Mouse (Mus musculus) megakaryocyte, adult 5-6 weeks (primary cell): ENCODE measurements around the gene Iqcn. TPM values are rescaled to one million over a fixed set of nuclear protein-coding genes. Genes with fewer than 3 reads are reported as not detected.
A peak's percentile ranks its signal among the peaks of the same experiment; 100 is the strongest.

Source experiments
- ATAC-seq: 2 replicates; pipeline ENCODE4 v1.8.0; 2016; ENCODE audit warnings: mild to moderate bottlenecking, inconsistent platforms; ENCODE audit not compliant: poor library complexity, severe bottlenecking
- total RNA-seq, 2 experiments: library from RNA; stranded (forward) in 1 of 2; stranded (reverse) in 1 of 2; fragments of 153-499, 151-499 nt in 1 of 2; fragments of 221-1000, 200-1000 nt in 1 of 2; gene quantifications; 2 replicates each; pipeline versions ENCODE4 v1.2.3 to v1.2.4; 2015 to 2017

The Iqcn gene
- total RNA-seq, 2 experiments from 2014 or later, result 0.04 to 0.27 TPM

DNA sequence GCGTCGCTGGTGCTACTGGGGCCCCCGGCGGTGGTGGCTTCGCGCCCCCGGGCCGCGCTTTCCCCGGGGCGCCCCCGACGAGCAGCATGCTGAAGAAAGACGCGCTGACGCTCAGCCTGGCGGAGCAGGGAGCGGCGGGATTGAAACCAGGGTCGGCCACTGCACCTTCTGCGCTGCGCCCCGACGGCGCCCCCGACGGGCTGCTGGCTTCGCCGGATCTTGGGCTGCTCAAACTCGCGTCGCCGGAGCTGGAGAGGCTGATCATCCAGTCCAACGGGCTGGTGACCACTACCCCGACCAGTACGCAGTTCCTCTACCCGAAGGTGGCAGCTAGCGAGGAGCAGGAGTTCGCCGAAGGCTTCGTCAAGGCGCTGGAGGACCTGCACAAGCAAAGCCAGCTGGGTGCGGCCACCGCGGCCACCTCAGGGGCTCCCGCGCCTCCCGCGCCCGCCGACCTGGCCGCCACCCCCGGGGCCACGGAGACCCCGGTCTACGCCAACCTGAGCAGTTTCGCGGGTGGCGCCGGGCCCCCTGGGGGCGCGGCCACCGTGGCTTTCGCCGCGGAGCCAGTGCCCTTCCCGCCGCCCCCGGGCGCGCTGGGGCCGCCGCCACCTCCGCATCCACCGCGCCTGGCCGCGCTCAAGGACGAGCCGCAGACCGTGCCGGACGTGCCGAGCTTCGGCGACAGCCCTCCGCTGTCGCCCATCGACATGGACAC lies 4.0 kb upstream of the Iqcn start:
- no peak for ATAC-seq

- ATAC-seq, result no peak
Observed at GRCm38 (mm10) chr8:70699834-70700554, 3.3 kb upstream of the Iqcn start.

DNA sequence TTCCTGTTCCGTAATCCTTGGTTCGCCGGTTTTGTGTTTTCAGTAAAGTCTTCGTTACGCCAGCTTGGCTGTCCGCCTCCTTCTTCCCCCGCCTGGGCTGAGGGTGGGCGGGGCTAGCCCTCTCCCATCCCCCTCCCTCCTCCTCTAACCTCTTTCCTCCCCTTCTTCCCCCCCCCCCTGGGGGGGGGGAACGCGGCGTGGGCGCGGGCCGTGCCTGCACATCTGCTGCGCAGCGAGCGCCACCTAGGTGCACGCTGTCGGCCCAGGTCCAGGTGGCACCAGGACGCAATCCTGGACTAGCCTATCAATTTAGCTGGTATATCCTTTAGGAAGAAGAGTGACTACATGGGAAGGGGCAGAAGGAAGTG lies 2.7 kb upstream of the Iqcn start:
- ATAC-seq, result peak; percentile 41

DNA sequence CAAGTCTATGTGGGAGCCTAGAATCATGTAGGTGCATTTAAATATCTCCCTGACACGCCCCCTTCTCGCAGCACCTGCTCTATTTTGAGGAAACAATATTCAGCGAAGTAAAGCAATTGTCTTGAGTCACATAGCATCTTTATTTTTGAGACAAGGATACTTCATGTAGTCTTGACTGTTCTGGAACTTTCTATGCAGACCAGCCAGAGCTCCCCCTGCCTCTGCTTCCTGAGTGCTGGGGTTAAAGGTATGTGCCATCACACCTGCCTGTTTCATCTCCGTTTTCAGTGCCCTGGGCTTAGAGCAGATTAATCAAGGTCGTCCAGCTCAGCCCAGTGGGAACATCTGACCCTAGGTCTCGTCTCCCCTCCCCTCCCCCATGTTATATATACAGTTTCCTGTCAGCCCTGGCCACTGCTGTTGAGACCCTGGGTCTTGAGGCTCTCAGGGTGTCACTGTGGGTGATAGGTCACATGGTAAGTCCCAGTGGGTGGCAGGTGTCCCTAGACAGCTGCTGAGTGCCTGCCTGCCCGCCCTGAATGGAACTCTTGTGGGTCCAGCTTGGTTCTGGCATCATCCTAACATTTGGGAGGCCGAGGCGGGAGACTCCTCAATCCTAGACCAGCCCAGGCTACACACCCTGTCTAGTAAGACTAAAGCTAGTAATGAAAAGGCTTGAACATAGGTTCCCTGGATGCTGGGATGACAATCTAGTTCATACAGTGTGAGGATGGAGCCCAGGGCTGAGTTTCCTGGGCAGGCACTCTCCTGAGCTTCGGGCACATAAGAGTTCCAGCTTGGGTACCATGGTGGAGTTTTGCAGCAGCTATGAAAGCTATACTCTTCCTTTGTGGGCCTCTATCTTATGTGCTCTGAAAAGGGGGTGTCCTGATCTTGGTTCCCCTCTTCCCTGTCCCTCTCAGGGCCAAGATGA lies 1.9 kb upstream of the Iqcn start:
- no peak for ATAC-seq

DNA sequence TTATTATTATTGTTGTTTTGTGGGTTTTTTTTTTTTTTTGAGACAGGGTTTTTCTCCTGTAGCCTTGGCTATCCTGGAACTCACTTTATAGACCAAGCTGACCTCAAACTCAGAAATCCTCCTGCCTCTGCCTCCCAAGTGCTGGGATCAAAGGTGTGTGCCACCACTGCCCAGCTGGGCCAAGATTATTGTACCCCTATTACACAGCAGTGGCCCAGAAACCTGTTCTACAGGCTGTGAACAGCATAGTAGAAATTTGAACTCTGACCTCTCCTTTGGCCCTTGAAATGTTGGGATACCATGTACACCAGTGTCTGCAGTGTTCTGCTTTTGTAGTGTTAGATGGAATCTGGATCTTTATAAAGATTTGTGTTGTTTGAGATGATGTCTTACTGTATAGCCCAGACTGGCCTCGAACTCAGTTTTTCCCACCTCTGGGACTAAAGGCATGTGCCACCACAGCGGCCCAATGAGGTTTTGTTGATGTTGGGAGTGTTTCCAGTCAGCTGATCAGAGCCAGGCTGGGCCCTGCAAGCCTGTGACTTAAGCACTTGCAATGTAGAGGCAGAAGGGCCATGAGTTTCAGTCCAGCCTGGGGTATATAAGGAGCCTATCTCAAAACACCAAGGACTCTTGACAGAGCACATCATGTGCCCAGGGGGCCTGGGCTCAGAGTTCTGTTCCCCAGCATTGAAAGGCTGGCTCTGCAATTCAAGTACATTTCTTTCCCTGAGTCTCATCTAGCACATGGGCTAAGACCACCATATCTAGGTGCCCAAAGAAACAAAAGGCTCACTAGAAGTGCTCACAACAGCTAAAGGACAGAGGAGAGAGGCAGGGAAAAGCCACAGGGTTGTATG lies 1.0 kb upstream of the Iqcn start:
- ATAC-seq, result no peak

- no peak for ATAC-seq
Observed at GRCm38 (mm10) chr8:70702842-70703182, 445 bp upstream of the Iqcn start.

DNA sequence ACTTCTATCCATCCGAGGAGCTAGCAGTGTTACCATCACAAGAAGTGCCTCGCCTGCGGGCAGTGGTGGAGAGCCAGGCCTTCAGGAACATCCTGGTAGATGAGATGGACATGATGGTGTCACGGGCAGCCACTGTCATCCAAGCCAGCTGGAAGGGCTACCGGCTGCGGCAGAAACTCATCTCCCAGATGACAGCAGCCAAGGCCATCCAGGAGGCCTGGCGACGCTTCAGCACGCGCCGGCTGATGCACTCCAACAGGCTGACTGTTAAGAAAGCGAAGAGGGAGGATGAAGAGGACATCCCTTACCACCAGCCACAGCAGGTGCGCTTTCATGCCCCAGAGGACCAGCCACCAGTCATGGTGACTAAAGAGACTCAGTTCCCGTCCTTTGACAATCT lies 5.0 kb downstream of the Iqcn start:
- ATAC-seq, result no peak

- no peak for ATAC-seq
Observed at GRCm38 (mm10) chr8:70709794-70710193, 6.5 kb downstream of the Iqcn start.

DNA sequence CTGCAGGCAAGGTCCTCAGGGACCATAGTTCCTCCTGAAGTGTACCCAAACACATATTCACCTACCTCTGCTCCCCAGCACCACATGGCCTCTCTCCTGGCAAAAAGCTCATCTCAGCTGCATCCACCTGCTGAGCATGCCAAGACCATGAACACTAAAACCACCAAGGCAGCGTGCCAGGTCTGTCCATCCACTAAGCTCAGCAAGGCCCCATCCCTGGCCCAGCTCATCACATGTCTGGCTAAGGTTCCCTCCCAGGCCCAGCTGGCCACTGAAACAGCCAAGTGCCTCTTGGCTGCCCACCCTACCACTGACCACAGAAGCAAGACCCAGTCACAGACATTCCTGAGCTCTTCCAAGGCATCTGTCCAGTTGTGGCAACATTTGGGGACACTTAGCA lies 7.0 kb downstream of the Iqcn start:
- ATAC-seq, result no peak

DNA sequence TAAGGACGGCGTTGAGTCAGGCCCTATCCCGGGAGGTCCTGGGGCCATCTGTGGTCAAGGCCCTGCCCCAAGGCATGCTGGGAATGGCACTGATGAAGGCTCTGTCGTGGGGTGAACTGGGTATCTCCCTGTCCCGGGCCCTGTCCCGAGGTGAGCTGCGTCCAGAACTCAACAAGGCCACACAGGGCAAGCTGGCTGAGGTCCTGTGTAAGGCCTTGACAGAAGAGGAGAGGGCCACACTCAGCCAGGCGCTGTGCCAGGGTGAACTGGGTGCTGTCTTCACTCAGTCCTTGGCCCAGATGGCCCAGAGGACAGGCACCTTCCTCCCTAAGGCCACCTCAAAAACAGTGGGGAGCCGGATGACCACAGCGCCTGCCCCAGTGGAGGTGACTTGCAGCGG lies 7.8 kb downstream of the Iqcn start:
- no peak for ATAC-seq

- no peak for ATAC-seq
Observed at GRCm38 (mm10) chr8:70713991-70714390, 10.7 kb downstream of the Iqcn start.

DNA sequence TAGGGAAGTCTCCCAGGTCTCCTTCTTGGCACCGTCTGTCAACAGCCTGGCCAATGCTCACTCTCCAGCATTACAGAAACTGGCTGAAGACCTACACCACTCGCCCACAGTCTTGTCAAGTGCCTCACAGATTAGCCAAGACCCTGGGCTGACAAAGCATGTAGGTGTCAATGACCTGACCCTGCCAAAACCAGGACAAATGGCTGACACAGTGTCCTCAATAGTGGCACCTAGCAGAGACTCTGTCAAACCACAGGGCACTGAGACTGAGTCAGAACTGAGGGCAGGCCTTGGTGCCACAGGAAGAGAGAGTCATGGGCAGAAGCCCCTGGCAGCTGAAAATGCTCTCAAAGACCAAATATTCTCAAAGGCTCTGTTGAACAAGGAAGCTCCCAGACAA lies 11.8 kb downstream of the Iqcn start:
- no peak for ATAC-seq

DNA sequence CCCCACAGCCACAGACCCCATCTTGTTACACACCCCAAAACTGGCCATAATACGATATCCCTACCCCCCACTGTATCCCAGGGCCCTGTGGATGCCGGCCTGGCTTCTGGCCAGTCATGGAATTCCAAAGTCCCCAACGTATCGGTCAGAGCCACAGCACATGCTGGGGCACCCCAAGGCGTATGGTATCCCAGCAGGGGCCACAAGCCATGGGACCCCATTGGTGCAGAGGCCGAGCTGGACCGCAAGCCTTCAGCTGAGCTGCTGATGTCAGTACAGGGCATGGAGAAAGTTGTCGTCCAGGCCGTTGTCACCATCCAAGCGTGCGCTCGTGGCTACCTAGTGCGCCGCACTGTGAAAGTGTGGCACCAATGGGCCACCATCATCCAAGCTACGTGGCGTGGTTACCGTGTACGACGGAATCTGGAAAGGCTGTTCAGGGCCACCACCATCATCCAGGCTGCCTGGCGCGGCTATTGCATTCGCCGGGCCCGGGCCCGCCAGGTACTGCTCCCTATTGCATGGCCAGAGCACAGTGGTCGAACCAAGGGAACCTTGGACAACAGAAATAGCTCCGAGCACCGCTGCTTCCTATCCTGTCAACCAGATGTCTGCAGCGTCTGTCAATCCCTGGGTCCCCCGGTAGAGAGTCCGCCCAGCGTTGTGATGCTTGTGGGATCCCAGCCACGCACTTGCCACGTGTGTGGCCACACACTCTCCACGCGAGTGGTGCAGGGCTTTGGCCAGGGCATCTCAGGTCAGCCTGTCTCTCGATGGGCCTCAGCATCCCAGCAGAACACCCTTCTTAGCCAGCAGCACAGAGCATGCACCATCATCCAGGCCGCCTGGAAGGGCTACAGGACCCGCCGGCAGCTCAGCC lies 13.5 kb downstream of the Iqcn start:
- no peak for ATAC-seq

GRCm38 (mm10) chr8:70718297-70718696 lies 15.0 kb downstream of the Iqcn start, which contains the start of gene Gm3336:
Gene Gm3336, plus strand, starts transcription at chr8:70718543.
- ATAC-seq, result peak; percentile 88

GRCm38 (mm10) chr8:70719796-70720270 lies 16.6 kb downstream of the Iqcn start:
- ATAC-seq, result peak; percentile 43; the same call in 1 of the 2 replicates

DNA sequence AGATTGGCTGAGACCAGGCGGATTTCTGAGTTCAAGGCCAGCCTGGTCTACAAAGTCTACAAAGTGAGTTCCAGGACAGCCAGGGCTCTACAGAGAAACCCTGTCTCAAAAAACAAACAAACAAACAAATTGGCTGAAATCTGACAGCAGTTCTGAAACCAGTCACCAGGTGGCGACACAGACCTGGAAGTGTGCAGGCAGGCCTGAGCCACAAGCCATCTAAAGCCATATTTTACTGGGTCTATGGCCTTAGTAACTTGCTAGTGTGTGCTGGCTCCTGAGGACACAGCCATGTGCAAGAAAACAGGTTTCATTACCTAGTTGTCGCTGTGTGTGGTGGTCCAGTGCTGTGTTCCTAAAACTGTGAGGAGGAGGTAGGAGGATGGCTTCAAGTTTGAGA lies 17.5 kb downstream of the Iqcn start:
- ATAC-seq, result peak; percentile 72

DNA sequence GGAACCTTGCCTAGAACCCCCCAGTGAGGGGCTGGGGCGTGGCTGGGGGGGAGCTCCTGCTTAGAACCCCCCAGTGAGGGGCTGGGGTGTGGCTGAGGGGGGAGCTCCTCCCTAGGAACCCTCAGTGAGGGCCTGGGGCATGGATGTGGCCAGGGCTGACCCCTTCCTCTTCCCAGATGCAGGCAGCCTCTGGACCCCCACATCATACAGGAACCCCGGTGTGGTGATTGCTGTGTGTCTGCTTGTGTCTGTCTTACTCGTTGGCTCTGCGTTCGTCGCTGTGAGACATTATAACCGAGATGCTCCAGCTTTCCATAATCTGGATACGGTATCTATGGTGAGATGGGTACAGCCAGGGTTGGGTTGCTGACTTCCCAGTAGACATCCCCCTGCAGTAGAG lies 18.3 kb downstream of the Iqcn start:
- ATAC-seq, result no peak

DNA sequence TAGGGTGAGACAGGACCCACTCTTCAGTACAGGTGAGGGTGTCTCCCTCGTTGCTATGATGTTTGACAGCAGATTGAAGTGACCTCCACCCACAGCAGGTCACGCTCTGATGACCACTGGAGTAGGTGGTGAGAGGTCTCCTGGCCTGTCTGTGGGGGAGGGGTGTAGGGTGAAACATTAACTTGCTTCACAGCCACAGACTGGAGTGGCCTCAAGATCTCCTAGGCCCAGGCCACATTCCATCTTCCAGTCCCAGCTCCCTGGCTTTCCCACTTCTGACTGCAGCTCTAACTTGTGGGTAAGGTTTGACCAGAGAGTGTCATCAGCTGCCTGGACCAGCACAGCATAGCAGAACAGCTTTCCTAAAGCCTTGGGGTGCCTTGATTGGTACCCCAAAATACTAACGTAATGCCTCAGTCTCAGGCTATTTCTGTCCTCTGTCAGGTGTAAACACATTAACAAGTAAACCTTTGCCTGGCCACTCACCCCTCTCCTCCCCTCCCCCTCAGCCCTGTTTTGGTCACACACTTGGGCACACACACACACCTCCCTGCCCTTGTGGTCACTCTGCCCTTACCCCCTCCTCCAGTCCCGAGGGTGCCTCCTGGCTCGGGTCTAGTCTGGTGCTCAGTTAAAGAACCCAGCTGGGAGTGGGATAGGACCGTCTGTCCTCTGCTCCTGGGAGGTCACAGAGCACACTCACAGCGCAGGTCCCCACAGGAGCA lies 20.4 kb downstream of the Iqcn start, which contains the start of gene Pde4c:
TSS of gene Pde4c (plus strand) at position 235 of the 725 bp plus-strand sequence.
- no peak for ATAC-seq

- no peak for ATAC-seq
Observed at GRCm38 (mm10) chr8:70724216-70724615, 21.0 kb downstream of the Iqcn start.
